Mouse (Mus musculus) thymus, adult 2 months (tissue): Measurements from ENCODE around the gene Zfp944. TPM values are rescaled to one million over a fixed set of nuclear protein-coding genes. Genes with fewer than 3 reads are reported as not detected.

Source experiments
- polyA plus RNA-seq: library from polyadenylated mRNA; depleted of rRNA; stranded (reverse); fragments of >200 nt; gene quantifications from 2 replicates; pipeline ENCODE4 v1.2.3, GENCODE M21; 2012; rRNA removed

The Zfp944 gene
- polyA plus RNA-seq, 1 experiment: 6.6 TPM

Other genes starting within 250 kb of the Zfp944 start
- gene Zfp947, start 195.2 kb downstream of the Zfp944 start, polyA plus RNA-seq: 0.06 and 0.18 TPM in 2 replicates
- 0.36 and 0.45 TPM in 2 replicates for gene Zfp994, start 135.8 kb downstream of the Zfp944 start, polyA plus RNA-seq
- gene CT030661.1, start 46.6 kb downstream of the Zfp944 start, polyA plus RNA-seq: 1.1 and 1.3 TPM in 2 replicates
- 1.8 TPM in 2 replicates for gene Zfp758, start 53 bp upstream of the Zfp944 start, polyA plus RNA-seq
- gene Zfp946, start 62.8 kb upstream of the Zfp944 start, polyA plus RNA-seq: 0.92 and 1.7 TPM in 2 replicates
- gene Vmn2r111, start 212.1 kb upstream of the Zfp944 start, polyA plus RNA-seq: not detected in 2 replicates
- gene Vmn2r112, start 239.6 kb upstream of the Zfp944 start, polyA plus RNA-seq: not detected in 2 replicates